Mouse (Mus musculus): ENCODE measurements at regions not wholly inside any gene's neighbourhood (a gene's known extent, or its start where the extent isn't known, plus 50 kb on each side); places are given as distances from the start of the nearest gene placed in this dataset.

DNA sequence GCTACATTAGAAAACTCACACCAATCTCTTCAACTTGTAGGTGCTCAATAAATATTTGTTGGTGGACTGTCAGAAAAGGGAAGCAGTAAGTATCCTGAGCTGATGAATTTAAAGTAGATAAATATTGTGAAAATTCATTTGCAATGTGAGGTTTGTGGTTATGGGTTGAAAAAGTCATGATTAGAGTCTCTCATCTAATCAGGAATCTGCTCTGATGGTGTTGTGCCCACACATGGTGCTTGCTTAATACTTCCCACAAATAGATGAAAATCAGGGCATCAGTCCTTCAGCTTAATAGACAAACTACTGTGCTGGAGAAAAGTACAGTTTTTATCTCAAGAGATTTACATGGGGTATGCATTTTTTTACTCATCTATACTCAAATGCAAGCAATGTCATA is 59.9 kb downstream of the S1pr1 start:
- TF ChIP-seq CTCF (IDR thresholded peaks at IDR 0.05; ENCODE audit: control insufficient read depth, insufficient read depth, low read length) (no peak), POLR2A (IDR thresholded peaks at IDR 0.05; ENCODE audit: borderline replicate concordance, control insufficient read depth, low read depth, low read length) (no peak)
